Mouse (Mus musculus): ENCODE data around the gene Ccdc127.
A peak's percentile ranks its signal among the peaks of the same experiment; 100 is the strongest.

- TF ChIP-seq CTCF (IDR thresholded peaks at IDR 0.05; ENCODE audit: insufficient read depth, low read length) (no peak), POLR2A (IDR thresholded peaks at IDR 0.05; ENCODE audit: borderline replicate concordance, extremely low read depth, low read depth, low read length) (peak; percentile 76; the same call in 1 of the 2 replicates)
These were observed 32.8 kb upstream of the Ccdc127 start, which contains the start of gene Pdcd6 for GRCm38 (mm10) chr13:74317170-74317849.

All from lung, adult 2 months (tissue).